Comparison of ENCODE assay signal across 23 mouse cellular contexts in the genomic region with DNA sequence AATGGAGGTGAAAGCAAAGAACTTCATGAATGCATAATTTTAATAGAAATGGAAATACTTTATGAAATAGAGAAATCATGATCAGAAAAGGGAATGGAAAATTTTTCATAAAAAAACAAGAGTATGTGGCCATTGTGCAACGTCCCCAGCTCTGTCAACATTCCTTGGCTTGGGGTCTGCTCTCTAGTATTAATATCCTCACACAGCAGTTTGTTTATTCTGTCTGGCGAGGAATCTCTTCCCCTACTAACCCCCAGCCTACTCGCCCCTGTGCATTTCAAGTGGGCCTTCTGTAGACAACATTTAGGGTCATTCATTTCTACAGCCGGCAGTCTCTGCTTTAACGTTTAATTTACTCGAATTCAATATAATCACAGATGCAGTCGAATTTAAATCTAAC.
DNase-seq lines count a peak whose midpoint lies in the region; ATAC-seq lines count a peak whose summit lies in the region.
"Had no signal": no experiment of that assay in that cellular context is flagged by ENCODE, and none has a peak within 500 bp of the region (broad histone marks: within the 10 kb centered on the region; RNA-seq: fewer than 3 reads in every experiment).

No protein-coding gene starts in this region.

- no peaks in the 10 kb centered on the region for H3K4me1 ChIP-seq in lung, embryonic 16.5 days (replicated peaks; ENCODE audit: control insufficient read depth, insufficient read depth, low read length)
- no peaks in the 10 kb centered on the region for H3K4me1 ChIP-seq in kidney, embryonic 14.5 days (ENCODE audit: control insufficient read depth, insufficient read depth, low read length)
- H3K4me1 ChIP-seq: embryonic facial prominence, embryonic 15.5 days; forebrain, embryonic 15.5 days had no signal

- H3K9me3 ChIP-seq in lung, embryonic 16.5 days (ENCODE audit: control insufficient read depth, low read length): no peaks in the 10 kb centered on the region
- no peaks in the 10 kb centered on the region for H3K9me3 ChIP-seq in kidney, embryonic 14.5 days (ENCODE audit: control insufficient read depth, low read length)
- H3K9me3 ChIP-seq: embryonic facial prominence, embryonic 13.5 days; embryonic facial prominence, embryonic 15.5 days; forebrain, embryonic 10.5 days; forebrain, embryonic 12.5 days; forebrain, embryonic 15.5 days had no signal

- 47% methylated on average over 7 of the region's 7 CpGs for WGBS in lung, embryonic 16.5 days
- WGBS in kidney, embryonic 14.5 days: 89% methylated on average over 7 of the region's 7 CpGs

- H3K36me3 ChIP-seq in lung, embryonic 16.5 days (ENCODE audit: control insufficient read depth, insufficient read depth, low read length): no peaks in the 10 kb centered on the region
- H3K36me3 ChIP-seq in kidney, embryonic 14.5 days (ENCODE audit: control insufficient read depth, insufficient read depth, low read length): no peaks in the 10 kb centered on the region
- H3K36me3 ChIP-seq: embryonic facial prominence, embryonic 13.5 days; embryonic facial prominence, embryonic 15.5 days; forebrain, embryonic 10.5 days; forebrain, embryonic 12.5 days; forebrain, embryonic 15.5 days had no signal

- no peak overlapping the region for H3K9ac ChIP-seq in lung, embryonic 16.5 days (ENCODE audit: low read length)
- H3K9ac ChIP-seq in kidney, embryonic 14.5 days (ENCODE audit: low read depth, low read length): no peak overlapping the region
- H3K9ac ChIP-seq: embryonic facial prominence, embryonic 13.5 days; embryonic facial prominence, embryonic 15.5 days; forebrain, embryonic 12.5 days; forebrain, embryonic 15.5 days; forebrain, postnatal 0 days had no signal

- no peaks in the 10 kb centered on the region for H3K27me3 ChIP-seq in lung, embryonic 16.5 days (ENCODE audit: control insufficient read depth, insufficient read depth, low read depth, low read length)
- no peaks in the 10 kb centered on the region for H3K27me3 ChIP-seq in kidney, embryonic 14.5 days (ENCODE audit: control insufficient read depth, insufficient read depth, low read length)
- H3K27me3 ChIP-seq: embryonic facial prominence, embryonic 15.5 days; forebrain, embryonic 12.5 days; forebrain, embryonic 15.5 days had no signal

- H3K27ac ChIP-seq in lung, embryonic 16.5 days (ENCODE audit: low read length): no peak overlapping the region
- H3K27ac ChIP-seq in kidney, embryonic 14.5 days (ENCODE audit: low read depth, low read length): no peak overlapping the region
- H3K27ac ChIP-seq: embryonic facial prominence, embryonic 13.5 days; embryonic facial prominence, embryonic 15.5 days; forebrain, embryonic 10.5 days; forebrain, embryonic 12.5 days; forebrain, embryonic 15.5 days had no signal

- peak; percentile 65; the same call in 1 of the 2 replicates for ATAC-seq in lung, embryonic 16.5 days (ENCODE audit: low read depth)
- ATAC-seq in kidney, embryonic 14.5 days (ENCODE audit: low FRiP score, low TSS enrichment): no peak
- ATAC-seq: forebrain, embryonic 15.5 days; forebrain, postnatal 0 days had no signal

- no peak overlapping the region for H3K4me2 ChIP-seq in lung, embryonic 16.5 days (ENCODE audit: low read depth, low read length)
- no peak overlapping the region for H3K4me2 ChIP-seq in kidney, embryonic 14.5 days (replicated peaks; ENCODE audit: low read depth, low read length)
- H3K4me2 ChIP-seq: embryonic facial prominence, embryonic 13.5 days; embryonic facial prominence, embryonic 15.5 days; forebrain, embryonic 12.5 days; forebrain, embryonic 15.5 days had no signal

- no peak for DNase-seq in lung, adult 18-20 months
- DNase-seq in lung, postnatal 10 days: peak; percentile 11
- peak; percentile 3 for DNase-seq in lung, postnatal 25 days (ENCODE audit: low spot score)
- DNase-seq in lung, postnatal 4 days: peak; percentile 6 to 42
- DNase-seq in cerebellum, adult 11-12 months: no peak
- DNase-seq: adrenal gland, adult 2 months; adrenal gland, postnatal 10 days; adrenal gland, postnatal 25 days; cerebellum, adult 11 months; cerebellum, adult 2 months; cerebellum, adult 9-10 months; cerebellum, postnatal 10 days; cerebellum, postnatal 25 days; embryo, embryonic 11 days; forebrain, postnatal 0 days had no signal

- H3K4me3 ChIP-seq in lung, embryonic 16.5 days (ENCODE audit: low read length): no peak overlapping the region
- no peak overlapping the region for H3K4me3 ChIP-seq in kidney, embryonic 14.5 days (ENCODE audit: low read length)
- H3K4me3 ChIP-seq: embryonic facial prominence, embryonic 13.5 days; embryonic facial prominence, embryonic 15.5 days; erythroblast, embryonic 14.5 days; forebrain, embryonic 10.5 days; forebrain, embryonic 12.5 days; forebrain, embryonic 15.5 days had no signal

Comparison
In these comparisons a context has a peak if more than half of its experiments do, and no peak if none do; other contexts are left out.
1. DNase-seq: peak in lung, postnatal 10 days (single experiment), lung, postnatal 25 days (single experiment) and lung, postnatal 4 days (2 of 2); none in lung, adult 18-20 months (0 of 2) and cerebellum, adult 11-12 months (single experiment).